Mouse (Mus musculus) kidney, adult 2 months (tissue): ENCODE results near the gene Gm37240.

Experiments
- CTCF ChIP-seq: fragments of 200-500 bp; conservative IDR thresholded peaks from 2 replicates; pipeline ENCODE4 v1.5.1; 2011; ENCODE audit warnings: low read depth, mild to moderate bottlenecking, control low read depth, low read length, moderate library complexity, mixed read lengths; ENCODE audit not compliant: insufficient read depth, insufficient read length
- POLR2A ChIP-seq: fragments of 200-500 bp; IDR thresholded peaks from one replicate; pipeline ENCODE4 v1.6.1; 2011; ENCODE audit warnings: low read depth, low read length, control low read depth

DNA sequence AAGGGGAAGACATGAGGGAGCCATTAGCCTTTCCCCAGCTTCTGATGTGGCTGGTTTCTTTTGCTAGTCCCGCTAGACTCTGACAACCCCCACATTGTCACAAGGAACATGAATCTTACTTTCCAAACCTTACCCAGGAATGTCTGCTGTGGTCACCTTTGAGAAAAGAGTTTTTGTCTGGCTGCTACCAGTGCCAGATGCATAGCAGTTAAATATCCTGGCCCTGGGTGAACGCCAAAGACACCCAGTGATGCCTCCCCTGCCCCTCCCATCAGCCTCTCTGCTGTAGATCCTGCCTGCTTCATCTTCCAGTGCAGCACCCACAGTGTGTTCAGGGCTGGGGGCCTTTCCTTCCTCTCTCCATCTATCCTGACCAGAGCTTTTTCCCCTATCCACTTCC lies 1197.7 kb downstream of the Gm37240 start:
- TF ChIP-seq POLR2A (no peak), CTCF (no peak)
